Mouse (Mus musculus) adipose tissue, adult 10 weeks (tissue): ENCODE measurements around the gene Gmpr2. TPM values are rescaled to one million over a fixed set of nuclear protein-coding genes. Genes with fewer than 3 reads are reported as not detected.

ENCODE experiments used
- polyA plus RNA-seq: library from polyadenylated mRNA; stranded (reverse); fragments of 350-450 nt; fragmentation: Illumina TruSeq; extraction: RNeasy Lipid Tissue Mini Kit (QIAGEN cat#74804); gene quantifications from one replicate; pipeline ENCODE4 v1.2.3, GENCODE M21; 2014; ENCODE audit warnings: low read depth, low replicate concordance

Gene Gmpr2
- polyA plus RNA-seq: 25.4 TPM

DNA sequence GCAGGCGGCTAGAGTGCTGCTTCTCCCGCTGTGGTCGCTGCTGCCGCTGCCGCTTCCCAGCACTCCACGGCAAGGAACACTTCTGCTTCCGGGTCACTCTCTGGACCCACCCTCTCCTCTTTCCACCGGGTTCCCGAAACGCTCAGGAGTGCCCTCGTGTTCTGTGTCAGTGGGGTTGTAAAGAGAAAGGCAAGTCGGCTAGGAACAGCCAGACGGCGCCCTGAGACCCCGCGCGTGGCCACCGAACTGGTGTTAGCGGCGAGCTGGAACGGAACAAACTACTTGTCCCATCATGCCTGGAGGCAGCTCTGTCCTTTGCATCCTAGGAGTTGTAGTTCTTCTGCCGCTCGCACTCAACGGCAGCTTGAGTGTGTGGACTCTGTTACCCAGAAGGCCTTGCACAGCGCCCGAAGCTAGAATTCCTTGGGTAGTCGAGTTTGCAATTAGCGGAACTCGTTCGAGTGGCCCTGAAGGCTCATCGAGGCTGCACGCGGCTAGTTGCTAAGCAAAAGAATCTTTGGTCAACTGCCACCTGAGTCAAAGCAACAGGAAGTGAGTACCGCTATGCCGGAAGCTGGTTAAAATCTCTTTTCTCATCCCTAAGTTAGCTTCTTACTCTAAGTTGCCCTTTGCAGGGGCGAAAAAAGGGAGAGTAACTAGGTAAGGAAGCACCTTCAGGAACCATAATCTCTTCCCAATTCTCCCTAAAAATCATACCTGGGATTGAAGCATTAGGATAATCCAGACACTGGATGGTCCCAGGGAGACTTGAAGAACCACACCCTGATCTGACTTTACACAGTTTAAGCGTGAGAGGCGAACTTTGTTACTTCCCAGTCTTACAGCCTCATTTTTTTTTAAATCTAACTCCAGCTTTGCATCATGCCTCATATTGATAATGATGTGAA is at the start of gene Gmpr2, which contains the start of gene Nedd8:
Gmpr2 (plus strand) TSS at position 109 of the 908 bp plus-strand sequence.
Nedd8 (minus strand) TSS at position 292 of the 908 bp plus-strand sequence.

DNA sequence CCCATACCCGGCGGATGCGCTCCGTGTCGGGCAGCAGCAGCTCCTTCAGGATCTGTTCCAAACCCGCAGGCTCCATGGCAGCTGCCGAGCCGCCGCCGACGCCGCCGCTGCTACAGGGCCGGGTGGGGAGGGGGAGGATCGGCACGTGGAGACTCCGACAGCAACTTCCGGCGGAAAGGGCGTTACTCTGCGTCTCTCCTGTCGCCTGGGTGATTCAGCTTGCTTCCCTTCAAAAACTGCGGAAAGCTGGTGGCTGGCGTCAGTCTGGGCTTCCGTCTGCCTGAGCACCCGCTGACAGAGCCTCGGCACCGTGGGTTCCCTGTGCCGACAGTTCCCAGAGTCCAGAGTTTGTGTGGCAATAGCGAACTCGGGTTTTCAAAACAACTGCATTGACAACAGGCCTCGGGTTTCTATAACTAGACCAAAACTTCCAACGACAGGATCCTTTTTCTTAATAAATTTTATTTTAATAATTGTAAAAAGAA is 36.2 kb upstream of the Gmpr2 start, which contains the start of gene Ipo4:
Ipo4 (minus strand) TSS at position 435 of the 485 bp plus-strand sequence.

DNA sequence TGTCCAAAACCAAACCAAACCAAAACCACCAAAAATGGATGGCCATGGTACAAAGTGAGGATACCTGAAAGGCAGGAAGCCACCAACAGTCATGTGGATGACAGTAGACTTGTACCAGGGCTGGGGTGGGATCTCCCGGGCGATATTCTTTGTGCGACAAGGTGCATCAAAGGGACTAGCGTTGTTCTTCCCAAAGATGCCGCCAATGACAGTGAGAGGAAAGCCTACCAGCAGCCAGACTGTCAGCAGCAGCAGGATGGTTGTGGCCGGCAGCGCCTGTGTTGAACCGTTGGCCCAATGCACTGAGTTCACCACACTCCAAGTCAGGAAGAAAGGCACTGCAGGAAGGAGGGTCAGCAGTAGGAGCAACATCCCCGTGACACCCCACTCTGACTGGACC is 33.9 kb upstream of the Gmpr2 start, which contains the start of gene Gm49378:
Gm49378 (minus strand) TSS at position 101 of the 400 bp plus-strand sequence.

DNA sequence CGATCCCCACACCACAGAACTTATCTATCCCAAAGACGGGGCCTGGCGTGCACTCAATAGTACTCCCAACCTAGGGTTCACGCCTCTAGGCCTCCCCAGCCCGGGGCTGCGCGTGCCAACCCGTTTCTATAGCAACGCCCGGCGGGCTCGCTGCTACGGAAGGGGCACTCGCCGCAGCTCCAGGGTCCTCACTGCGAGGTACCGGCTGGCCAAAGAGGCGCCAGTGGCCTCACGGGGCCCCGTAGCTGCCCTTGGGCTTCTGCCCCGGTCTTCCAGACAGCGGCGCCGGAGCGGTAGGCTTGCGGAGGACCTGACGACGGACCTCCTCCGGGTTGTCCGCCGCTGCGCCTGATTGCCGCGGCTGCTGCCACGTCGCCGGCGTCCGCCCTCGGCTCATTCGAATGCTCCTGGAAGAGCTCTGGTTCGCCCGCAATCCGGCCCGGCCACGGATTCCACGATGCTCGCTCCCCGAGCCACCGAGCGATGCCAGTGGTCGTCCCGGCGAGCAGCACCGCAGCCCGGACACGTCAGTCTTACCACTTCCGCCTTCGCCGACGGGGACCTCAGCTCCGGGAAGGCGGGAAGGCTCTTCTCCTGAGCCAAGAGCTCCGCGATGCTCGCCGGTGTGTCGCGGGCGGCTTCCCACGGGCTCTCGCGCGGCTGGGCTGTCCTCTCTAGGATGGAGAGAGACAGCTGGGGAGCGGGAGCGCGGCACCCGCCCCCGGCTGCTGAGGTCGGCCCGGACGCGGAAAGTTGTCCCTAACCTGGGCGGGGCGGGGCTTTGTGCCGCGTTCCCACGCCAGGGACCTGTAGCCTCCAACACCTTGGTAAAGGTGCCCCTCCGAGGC is 28.5 kb upstream of the Gmpr2 start, which contains the start of gene Tm9sf1:
Tm9sf1 (minus strand) TSS at position 747 of the 848 bp plus-strand sequence.

DNA sequence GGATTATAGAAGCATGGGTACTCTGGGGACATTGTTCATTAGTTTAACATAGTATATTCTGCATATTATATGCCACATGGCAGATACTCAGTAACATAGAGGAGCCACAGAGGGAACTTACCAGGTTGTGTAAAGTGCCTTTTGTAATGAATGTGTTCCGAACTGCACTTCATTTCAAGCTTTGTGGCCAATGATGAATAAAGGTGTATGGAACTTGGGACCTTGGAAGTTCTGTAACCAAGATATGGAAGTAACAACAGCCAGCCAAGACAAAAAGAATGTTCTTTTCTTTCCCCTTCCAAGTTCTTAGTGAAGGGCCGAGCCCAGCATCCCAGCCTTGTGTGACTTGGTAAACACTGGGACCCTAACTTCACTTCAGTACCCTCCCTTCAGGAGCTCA is 21.9 kb upstream of the Gmpr2 start, which contains the start of gene Tssk4:
Tssk4 (plus strand) TSS at position 301 of the 400 bp plus-strand sequence.

DNA sequence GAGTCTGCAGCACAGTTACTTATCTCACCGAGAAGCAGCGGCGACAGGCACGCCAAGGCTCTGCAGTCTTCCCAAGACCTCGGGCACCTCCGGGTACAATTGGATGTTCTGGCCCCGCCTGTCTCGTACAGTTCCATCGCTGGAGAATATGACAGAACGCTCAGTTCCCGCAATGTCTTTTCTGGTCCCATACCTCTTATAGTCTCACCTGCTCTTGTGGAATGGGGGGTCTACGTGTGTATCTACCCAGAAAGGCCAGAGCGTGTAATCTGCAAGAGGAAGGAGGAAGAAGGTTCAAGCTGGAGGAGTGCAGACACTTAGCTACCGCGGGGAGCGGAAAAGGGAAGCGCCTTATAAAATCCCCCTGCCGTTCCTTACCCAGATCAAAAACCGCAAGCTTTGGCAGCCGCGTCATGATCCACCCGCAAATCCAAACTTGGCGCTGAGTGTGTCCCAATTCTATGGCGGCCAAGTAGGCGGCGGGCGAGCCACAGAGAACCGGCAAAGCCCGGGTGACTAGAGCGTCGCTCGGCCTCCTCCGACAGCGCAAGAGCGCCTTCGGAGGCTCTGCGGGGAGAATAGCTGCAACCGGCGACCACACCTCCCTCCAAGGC is 11.7 kb upstream of the Gmpr2 start, which contains the start of gene Mdp1:
Mdp1 (minus strand) TSS at position 549 of the 614 bp plus-strand sequence.

DNA sequence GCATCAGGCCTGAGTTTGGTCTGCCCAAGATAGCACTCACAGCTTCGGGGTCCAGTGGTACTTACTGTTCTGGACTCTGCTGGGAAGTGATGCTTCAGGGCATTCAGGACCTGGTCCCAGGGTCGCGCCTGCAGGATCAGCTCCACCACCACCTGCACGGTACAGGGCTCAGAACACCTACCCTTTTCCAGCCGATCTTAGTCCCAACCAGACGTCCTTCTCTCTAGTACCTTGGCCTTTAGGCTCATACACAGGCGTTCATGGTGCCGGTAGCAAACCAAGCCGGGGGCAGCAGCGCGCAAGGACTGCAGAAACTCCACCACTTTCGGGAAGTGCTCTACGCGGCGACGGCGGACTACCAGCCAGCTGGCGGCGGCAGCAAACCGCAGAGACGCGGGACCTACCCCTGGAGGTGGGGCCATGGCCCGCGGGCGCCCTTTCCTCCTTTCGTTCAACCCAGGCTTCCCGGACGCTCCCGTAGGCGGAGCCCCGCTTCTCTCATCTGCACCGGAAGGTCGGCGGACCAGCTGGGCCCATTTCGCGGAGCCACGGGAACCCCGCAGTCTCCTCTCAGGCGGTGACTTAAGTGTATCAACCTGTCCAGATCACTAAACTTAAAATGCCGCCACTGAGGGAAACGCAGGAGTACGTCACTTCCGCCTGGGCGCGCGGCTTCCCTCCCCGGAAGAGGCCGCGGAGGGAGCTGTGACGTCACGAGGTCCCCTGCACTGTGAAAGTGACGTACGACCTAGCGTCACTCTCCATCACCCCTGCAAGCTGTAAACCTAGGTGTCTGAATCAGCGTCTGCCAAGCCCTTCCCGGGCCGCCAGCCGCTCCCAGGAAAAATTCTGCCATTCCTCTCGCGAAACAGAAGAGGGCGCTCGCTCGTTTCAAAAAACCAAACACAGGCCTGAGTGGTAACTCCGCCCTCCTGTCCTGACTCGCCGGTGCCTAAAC is 9.7 kb downstream of the Gmpr2 start, which contains the start of gene Tinf2:
Tinf2 (minus strand) TSS at position 661 of the 958 bp plus-strand sequence.

DNA sequence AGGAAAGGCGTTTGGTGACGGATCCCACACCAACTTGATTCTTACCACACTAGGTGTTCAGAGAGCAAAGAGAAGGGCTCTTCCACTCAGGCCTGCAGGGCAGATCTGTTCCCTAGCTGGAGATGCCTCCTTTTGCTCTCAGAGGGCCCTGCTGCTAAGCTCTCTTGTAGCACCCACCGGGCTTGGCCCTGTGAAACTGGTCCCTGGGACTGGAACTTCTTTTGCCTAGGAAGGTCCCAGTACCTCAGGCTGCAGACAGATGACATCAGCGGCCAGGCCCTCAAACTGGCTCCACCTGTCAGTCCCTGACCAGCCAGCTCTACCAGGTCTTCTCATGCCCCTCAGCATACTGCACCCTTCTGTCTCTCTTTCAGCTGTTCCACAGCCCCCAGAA is 42.0 kb downstream of the Gmpr2 start, which contains the start of gene Tgm1:
Tgm1 (minus strand) TSS at position 198 of the 394 bp plus-strand sequence.

DNA sequence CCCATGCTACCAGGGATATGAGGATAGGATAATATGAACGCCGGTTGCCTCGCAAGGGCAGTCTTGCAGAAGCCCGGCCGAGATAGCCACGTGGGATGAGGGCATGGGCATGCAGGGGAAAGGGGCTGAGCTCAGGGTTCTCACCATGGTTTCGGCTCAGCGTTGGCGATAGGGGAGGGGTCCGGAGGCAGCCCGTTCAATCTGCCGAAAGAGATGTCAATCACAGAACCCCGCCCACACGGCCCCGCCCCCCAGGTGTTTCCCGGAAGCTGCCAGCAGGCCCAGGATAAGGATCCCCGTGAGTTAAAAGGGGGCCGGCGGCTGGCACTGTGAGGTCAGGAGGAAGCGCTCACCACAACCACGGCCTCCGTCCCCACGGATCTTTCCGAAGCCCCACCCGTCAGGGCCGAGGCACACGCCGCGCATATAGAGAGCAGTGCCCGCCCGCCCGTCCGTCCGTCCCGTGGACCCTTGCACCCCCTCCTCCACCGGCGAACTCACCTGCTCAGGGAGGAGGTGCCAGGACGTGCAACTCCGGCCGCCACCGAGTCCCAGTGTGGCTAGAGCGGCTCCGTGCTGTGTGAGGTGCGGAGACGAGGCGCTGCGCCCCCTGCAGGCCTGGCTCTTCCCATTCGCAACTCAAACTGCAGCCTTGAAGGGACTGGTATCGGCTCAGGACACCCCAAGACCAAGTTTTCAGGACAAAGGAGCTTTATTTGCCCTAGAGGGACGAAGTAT is 50.1 kb downstream of the Gmpr2 start, which contains the start of gene Rabggta:
Rabggta (minus strand) TSS at position 564 of the 738 bp plus-strand sequence.

Other genes with a start within 250 kb of the Gmpr2 start
- 82.3 TPM for gene Dhrs4, start 193.2 kb upstream of the Gmpr2 start, polyA plus RNA-seq
- 0.93 TPM for gene Carmil3, start 181.3 kb upstream of the Gmpr2 start, polyA plus RNA-seq
- not detected for gene Cpne6, start 161.5 kb upstream of the Gmpr2 start, polyA plus RNA-seq
- gene Nrl, start 147.0 kb upstream of the Gmpr2 start, polyA plus RNA-seq: not detected
- 33.9 TPM for gene Pck2, start 131.7 kb upstream of the Gmpr2 start, polyA plus RNA-seq
- gene Dcaf11, start 111.9 kb upstream of the Gmpr2 start, polyA plus RNA-seq: 139 TPM
- 1.9 TPM for gene A730061H03Rik, start 111.5 kb upstream of the Gmpr2 start, polyA plus RNA-seq
- 0.46 TPM for gene Fitm1, start 96.3 kb upstream of the Gmpr2 start, polyA plus RNA-seq
- 110 TPM for gene Psme1, start 93.8 kb upstream of the Gmpr2 start, polyA plus RNA-seq
- gene Emc9, start 86.6 kb upstream of the Gmpr2 start, polyA plus RNA-seq: 40.1 TPM
- gene Psme2, start 80.8 kb upstream of the Gmpr2 start, polyA plus RNA-seq: 153 TPM
- 20.2 TPM for gene Rnf31, start 80.2 kb upstream of the Gmpr2 start, polyA plus RNA-seq
- gene Irf9, start 68.4 kb upstream of the Gmpr2 start, polyA plus RNA-seq: 46.8 TPM
- 25.8 TPM for gene Rec8, start 53.9 kb upstream of the Gmpr2 start, polyA plus RNA-seq
- gene Ipo4, start 36.0 kb upstream of the Gmpr2 start, polyA plus RNA-seq: 45.8 TPM
- gene Gm49378, start 34.0 kb upstream of the Gmpr2 start, polyA plus RNA-seq: 0.86 TPM
- 96.9 TPM for gene Tm9sf1, start 28.1 kb upstream of the Gmpr2 start, polyA plus RNA-seq
- 5.4 TPM for gene Tssk4, start 21.8 kb upstream of the Gmpr2 start, polyA plus RNA-seq
- gene Mdp1, start 11.4 kb upstream of the Gmpr2 start, polyA plus RNA-seq: 46.3 TPM
- gene Nedd8, start 183 bp downstream of the Gmpr2 start, polyA plus RNA-seq: 186 TPM
- 14.4 TPM for gene Tinf2, start 9.9 kb downstream of the Gmpr2 start, polyA plus RNA-seq
- 2.5 TPM for gene Tgm1, start 42.0 kb downstream of the Gmpr2 start, polyA plus RNA-seq
- gene Rabggta, start 50.3 kb downstream of the Gmpr2 start, polyA plus RNA-seq: 28.8 TPM
- 77.8 TPM for gene Dhrs1, start 73.7 kb downstream of the Gmpr2 start, polyA plus RNA-seq
- gene Nop9, start 73.8 kb downstream of the Gmpr2 start, polyA plus RNA-seq: 15.5 TPM
- gene Cideb, start 86.5 kb downstream of the Gmpr2 start, polyA plus RNA-seq: 5.3 TPM
- 0.77 TPM for gene Ltb4r2, start 89.5 kb downstream of the Gmpr2 start, polyA plus RNA-seq
- 2.9 TPM for gene Ltb4r1, start 94.0 kb downstream of the Gmpr2 start, polyA plus RNA-seq
- gene Adcy4, start 112.2 kb downstream of the Gmpr2 start, polyA plus RNA-seq: 9.6 TPM
- gene Ripk3, start 116.9 kb downstream of the Gmpr2 start, polyA plus RNA-seq: 3.7 TPM
- 8.8 TPM for gene Nfatc4, start 151.2 kb downstream of the Gmpr2 start, polyA plus RNA-seq
- gene Nynrin, start 182.1 kb downstream of the Gmpr2 start, polyA plus RNA-seq: 4.7 TPM
- 0.21 TPM for gene Cbln3, start 212.5 kb downstream of the Gmpr2 start, polyA plus RNA-seq
- gene Khnyn, start 213.0 kb downstream of the Gmpr2 start, polyA plus RNA-seq: 19.3 TPM
- 52.9 TPM for gene Sdr39u1, start 228.4 kb downstream of the Gmpr2 start, polyA plus RNA-seq